Mouse (Mus musculus): Measurements from ENCODE around the gene Stpg4. TPM values are rescaled to one million over a fixed set of nuclear protein-coding genes. Genes with fewer than 3 reads are reported as not detected.

The Stpg4 gene
- polyA plus RNA-seq, 1 experiment: not detected

DNA sequence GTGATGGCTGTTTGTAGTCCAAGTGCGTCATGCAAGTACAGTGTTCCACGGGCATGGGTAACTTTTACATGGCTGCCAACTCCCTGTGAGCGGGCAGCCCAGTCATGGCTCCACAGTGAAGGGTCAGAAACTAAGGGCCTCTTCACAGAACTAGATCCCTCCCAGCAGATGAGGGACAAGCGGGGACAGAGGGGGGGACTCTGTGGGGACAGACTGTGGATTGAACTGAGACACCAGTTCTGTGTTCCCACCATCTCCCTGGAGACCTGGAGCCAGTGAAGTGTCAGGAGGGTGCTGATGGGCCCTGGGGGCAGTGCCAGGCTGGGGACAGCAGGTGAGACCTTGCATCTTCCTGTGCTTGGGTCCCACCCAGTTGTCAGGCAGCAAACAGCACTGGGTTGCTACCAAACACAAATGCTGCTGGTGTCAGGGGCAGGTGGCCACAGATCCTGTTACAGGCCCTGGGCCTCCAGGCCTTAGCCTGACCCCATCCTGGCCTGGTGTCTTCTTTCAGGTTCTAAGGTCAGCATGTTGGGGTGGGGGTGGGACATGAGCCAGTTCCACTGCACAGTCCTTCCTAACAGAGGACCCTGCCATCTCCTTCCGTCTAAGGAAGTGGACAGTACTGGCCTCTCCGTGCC is 50.6 kb downstream of the Stpg4 start:
- DNase-seq (ENCODE audit: low read depth): no peak
- TF ChIP-seq CTCF (IDR thresholded peaks at IDR 0.05; ENCODE audit: borderline replicate concordance, extremely low read depth, insufficient read depth, insufficient read length) (no peak), POLR2A (IDR thresholded peaks at IDR 0.05; ENCODE audit: borderline replicate concordance, extremely low read depth, insufficient read depth, insufficient read length, poor library complexity, severe bottlenecking) (no peak)

DNA sequence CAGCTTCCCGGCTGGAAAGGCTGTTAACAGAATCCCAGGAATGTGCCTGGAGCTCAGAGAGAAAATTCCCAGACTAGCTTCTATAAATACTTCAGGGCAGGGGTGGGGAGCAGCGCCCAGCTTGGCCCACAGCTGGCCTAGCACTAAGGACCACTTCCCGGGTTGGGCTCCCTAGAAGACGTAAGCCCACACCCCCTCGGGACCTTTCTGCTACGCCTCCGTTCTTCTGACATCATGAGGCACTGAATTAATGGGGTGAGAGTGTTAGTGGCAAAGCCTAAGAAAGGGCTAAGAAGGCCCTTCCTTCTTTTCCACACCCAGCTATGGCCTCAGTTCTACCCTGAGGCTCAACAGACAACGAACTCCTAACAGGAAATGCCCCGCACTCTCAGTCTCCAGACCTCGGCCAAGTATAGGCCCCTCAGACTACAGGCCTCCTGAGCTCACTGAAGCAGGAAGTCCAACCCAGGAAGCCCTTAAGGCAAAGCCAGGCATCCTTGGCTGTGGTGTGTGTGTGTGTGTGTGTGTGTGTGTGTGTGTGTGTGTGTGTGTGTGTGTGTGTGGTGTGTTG is 51.5 kb downstream of the Stpg4 start:
- no peak for TF ChIP-seq POLR2A (IDR thresholded peaks at IDR 0.05; ENCODE audit: borderline replicate concordance, extremely low read depth, insufficient read depth, insufficient read length, poor library complexity, severe bottlenecking)
- TF ChIP-seq CTCF (IDR thresholded peaks at IDR 0.05; ENCODE audit: borderline replicate concordance, extremely low read depth, insufficient read depth, insufficient read length): no peak
- no peak for DNase-seq (ENCODE audit: low read depth)

DNA sequence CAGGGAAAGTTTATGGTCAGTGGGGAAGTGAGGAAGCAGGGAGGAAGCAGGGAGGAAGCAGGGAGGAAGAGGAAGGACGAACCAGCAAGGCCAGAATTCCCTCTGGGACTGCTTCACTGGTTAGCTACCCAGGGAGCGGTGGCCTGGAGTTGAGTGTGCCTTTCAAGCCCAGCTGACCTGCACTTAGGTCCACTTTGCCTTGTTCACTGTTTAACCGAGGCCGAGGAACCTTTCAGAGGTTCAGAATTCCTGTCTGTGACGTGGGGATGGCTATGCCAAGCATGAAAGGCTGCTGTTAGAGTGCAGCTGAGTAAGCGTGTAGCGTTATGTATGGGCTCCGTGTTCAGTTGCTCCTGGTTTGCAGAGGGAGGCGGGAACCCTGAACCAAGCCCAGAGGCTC is 54.2 kb downstream of the Stpg4 start:
- no peak for TF ChIP-seq POLR2A (IDR thresholded peaks at IDR 0.05; ENCODE audit: borderline replicate concordance, extremely low read depth, insufficient read depth, insufficient read length, poor library complexity, severe bottlenecking)
- no peak for TF ChIP-seq CTCF (IDR thresholded peaks at IDR 0.05; ENCODE audit: borderline replicate concordance, extremely low read depth, insufficient read depth, insufficient read length)
- DNase-seq (ENCODE audit: low read depth): no peak

DNA sequence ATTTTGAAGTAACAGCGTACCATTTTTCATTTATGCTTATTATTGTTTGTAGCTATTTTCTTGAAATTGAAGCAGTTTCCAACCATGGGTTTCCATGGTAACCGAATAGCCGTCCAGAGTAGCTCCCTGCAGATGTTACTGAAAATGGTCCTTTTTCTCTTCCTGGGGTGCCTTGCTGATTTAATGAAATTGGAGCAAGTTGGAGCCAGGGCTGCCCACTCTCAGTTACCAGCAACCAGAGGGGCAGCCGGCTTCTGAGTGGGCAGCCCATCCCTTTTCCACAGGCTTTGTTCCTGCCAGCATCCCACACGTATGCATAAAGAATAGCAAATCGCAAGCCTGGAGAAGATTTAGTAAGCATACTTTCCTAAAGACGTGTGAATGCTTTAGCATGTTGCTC is 55.4 kb downstream of the Stpg4 start:
- DNase-seq (ENCODE audit: low read depth): peak; percentile 82
- TF ChIP-seq POLR2A (IDR thresholded peaks at IDR 0.05; ENCODE audit: borderline replicate concordance, extremely low read depth, insufficient read depth, insufficient read length, poor library complexity, severe bottlenecking): no peak
- no peak for TF ChIP-seq CTCF (IDR thresholded peaks at IDR 0.05; ENCODE audit: borderline replicate concordance, extremely low read depth, insufficient read depth, insufficient read length)

DNA sequence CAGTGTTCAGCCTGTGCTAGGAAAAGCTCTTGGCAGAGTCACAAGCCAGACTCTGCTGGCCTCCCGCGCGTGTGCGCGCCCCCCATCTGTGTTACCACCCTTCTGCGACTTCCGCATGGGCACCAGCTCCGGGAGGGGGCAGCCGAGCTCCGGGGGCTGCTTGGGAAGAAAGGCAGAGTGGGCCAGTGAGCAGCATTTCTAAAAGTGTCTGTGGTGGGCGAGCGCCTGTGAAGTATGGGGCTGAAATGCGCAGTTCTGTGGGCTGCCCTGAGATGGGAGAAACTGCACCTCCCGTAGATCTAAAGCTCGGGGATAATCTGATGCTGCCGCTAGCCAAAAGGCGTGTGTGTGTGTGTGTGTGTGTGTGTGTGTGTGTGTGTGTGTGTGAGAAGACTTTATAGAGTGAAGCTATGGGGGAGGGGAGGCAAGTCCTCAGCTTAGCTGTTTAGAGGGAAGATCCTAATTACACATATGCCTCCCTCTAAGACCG is 58.2 kb downstream of the Stpg4 start:
- TF ChIP-seq CTCF (IDR thresholded peaks at IDR 0.05; ENCODE audit: borderline replicate concordance, extremely low read depth, insufficient read depth, insufficient read length): no peak
- DNase-seq (ENCODE audit: low read depth): peak; percentile 73

DNA sequence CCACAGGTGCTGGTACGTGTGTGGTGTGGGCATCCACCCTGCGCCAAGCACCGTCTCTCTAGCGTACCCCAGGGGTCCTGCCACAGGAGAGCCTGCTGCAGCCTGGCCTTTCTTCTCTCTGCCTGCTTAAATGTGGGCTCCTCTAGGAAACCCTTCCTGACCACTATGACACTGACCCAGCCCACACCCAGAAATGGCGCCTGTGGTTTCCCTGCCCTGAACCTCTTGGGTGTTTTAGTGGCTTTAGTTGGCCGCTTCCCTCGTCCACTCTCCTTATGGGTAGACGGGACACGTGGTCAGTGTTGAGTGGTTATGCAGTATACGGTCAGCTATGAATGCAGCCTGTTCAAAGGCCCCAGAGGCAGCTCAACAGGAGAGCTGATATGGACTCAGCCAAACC is 59.1 kb downstream of the Stpg4 start:
- no peak for DNase-seq (ENCODE audit: low read depth)
- TF ChIP-seq POLR2A (IDR thresholded peaks at IDR 0.05; ENCODE audit: borderline replicate concordance, extremely low read depth, insufficient read depth, insufficient read length, poor library complexity, severe bottlenecking) (no peak), CTCF (IDR thresholded peaks at IDR 0.05; ENCODE audit: borderline replicate concordance, extremely low read depth, insufficient read depth, insufficient read length) (no peak)

DNA sequence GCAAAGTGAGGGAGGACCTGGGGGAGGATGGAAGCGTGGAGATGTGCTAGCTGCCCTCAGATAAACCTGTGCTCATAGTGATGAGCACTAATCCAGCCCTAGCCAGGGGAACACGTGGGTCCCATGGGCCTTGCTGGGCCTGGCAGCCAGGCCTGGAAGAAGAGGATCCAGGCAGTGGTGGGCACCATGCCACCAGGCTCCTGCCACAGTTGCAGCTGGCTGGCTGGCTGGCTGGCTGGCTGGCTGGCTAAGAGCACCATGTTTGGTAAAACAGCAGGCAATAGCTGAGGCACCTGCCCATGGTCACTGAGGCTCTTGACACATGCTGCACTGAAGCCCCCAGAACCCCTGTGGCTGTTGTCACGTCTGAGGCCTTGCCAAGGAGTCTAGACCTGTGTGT is 59.9 kb downstream of the Stpg4 start:
- TF ChIP-seq CTCF (IDR thresholded peaks at IDR 0.05; ENCODE audit: borderline replicate concordance, extremely low read depth, insufficient read depth, insufficient read length) (no peak), POLR2A (IDR thresholded peaks at IDR 0.05; ENCODE audit: borderline replicate concordance, extremely low read depth, insufficient read depth, insufficient read length, poor library complexity, severe bottlenecking) (no peak)
- peak; percentile 77 for DNase-seq (ENCODE audit: low read depth)

DNA sequence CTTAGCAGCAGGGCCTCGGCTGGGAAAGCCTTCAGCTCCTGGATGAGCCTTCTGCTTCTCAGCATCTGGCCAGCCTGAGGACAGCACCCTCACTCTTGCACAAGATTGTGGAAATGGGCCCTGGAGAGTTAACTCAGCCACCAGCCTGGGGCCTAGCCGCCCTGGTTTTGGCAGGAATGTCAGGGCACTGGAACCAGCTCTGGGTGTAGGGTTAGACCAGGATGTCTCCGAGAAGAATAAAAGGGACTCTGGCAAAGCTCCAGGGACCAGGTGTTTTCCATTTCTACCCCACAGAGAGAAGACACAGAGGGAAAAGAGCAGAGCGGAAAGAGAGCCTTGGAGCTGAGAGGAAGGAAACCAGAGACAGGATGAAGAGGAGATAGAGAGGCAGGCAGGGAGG is 60.3 kb downstream of the Stpg4 start:
- TF ChIP-seq POLR2A (IDR thresholded peaks at IDR 0.05; ENCODE audit: borderline replicate concordance, extremely low read depth, insufficient read depth, insufficient read length, poor library complexity, severe bottlenecking) (no peak), CTCF (IDR thresholded peaks at IDR 0.05; ENCODE audit: borderline replicate concordance, extremely low read depth, insufficient read depth, insufficient read length) (no peak)
- no peak for DNase-seq (ENCODE audit: low read depth)

DNA sequence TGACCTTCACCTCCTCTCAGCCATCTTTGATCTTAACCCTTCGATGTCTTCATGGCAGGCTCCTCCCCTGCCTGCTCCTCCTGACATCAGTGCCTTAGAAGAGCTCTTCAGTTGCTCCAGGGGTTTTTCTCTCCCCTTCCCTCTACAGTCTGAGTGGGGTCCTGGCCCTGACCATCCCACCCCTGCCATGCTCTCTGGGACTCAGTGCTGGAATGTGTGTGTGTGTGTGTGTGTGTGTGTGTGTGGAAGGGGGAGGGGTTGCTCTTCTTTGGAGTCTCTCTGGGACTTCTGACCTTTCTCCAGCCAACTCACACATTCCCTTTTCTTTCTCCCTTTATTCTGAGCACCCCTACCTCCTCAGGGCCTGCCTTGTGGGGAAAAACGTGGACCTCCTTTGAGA is 61.0 kb downstream of the Stpg4 start:
- TF ChIP-seq CTCF (IDR thresholded peaks at IDR 0.05; ENCODE audit: borderline replicate concordance, extremely low read depth, insufficient read depth, insufficient read length) (no peak), POLR2A (IDR thresholded peaks at IDR 0.05; ENCODE audit: borderline replicate concordance, extremely low read depth, insufficient read depth, insufficient read length, poor library complexity, severe bottlenecking) (no peak)
- no peak for DNase-seq (ENCODE audit: low read depth)

DNA sequence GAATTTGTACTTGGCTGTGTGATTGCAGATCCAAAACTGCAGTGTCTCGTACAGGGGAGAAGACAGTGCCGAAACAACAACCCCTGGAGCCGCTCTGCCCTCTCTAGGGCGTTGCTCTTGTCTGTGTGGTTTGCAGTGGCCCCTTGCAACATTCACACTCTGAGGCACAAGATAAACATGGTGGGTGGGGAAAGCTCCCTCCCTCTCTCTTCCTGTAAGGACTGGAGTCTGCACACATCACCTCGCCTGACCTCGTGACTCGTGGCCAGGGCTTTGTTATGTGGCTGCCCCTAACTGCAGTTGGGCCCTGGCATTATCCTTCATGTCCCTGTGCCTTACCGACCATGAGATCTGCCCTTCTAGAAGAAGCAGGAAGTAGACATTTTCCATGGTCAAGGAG is 62.3 kb downstream of the Stpg4 start:
- TF ChIP-seq POLR2A (IDR thresholded peaks at IDR 0.05; ENCODE audit: borderline replicate concordance, extremely low read depth, insufficient read depth, insufficient read length, poor library complexity, severe bottlenecking): no peak
- TF ChIP-seq CTCF (IDR thresholded peaks at IDR 0.05; ENCODE audit: borderline replicate concordance, extremely low read depth, insufficient read depth, insufficient read length): no peak
- no peak for DNase-seq (ENCODE audit: low read depth)

DNA sequence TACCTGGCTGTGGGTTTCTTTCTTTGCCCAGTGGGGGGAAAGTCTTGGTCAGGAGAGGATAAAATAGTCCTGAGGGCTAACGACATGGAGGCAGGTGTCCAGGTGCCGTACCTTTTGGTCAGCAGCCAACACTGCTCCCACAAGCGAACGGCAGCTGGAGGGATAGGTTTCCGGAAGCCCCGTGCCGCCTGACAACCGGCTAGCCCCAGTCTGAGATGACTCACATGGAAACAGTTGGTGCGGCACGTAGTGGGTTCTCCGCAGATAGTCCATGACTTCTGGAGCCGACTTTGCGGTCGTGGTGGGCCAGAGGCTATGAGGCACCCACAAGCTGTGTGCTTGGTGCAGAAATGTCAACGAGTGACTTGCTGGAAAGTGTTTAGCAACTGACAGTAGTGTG is 63.4 kb downstream of the Stpg4 start:
- TF ChIP-seq POLR2A (IDR thresholded peaks at IDR 0.05; ENCODE audit: borderline replicate concordance, extremely low read depth, insufficient read depth, insufficient read length, poor library complexity, severe bottlenecking) (no peak), CTCF (IDR thresholded peaks at IDR 0.05; ENCODE audit: borderline replicate concordance, extremely low read depth, insufficient read depth, insufficient read length) (no peak)
- no peak for DNase-seq (ENCODE audit: low read depth)

DNA sequence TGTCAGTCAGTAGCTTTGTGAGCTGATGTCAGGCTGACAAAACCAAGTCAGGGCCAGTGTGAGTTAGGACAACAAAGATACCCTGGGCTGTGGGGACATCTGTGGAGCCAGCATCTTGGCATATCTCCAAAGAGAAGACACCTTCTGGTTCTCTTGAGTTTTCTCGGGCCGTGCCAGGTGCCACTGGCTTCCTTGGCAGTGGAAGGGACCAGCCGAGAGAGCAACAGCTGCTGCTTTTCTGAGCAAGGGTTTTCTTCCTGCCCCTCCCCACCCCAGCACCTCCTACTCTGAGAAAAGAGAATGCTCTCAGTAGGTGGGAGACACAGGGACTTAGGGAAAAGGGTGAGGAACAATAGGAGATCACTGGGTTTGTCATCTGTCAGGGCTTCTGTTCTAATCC is 66.4 kb downstream of the Stpg4 start:
- peak; percentile 68 for DNase-seq (ENCODE audit: low read depth)

More for the DNA sequence above, 66.4 kb downstream of the Stpg4 start:
- no peak for TF ChIP-seq CTCF (IDR thresholded peaks at IDR 0.05; ENCODE audit: borderline replicate concordance, extremely low read depth, insufficient read depth, insufficient read length)
- TF ChIP-seq POLR2A (IDR thresholded peaks at IDR 0.05; ENCODE audit: borderline replicate concordance, extremely low read depth, insufficient read depth, insufficient read length, poor library complexity, severe bottlenecking): no peak
